Comparison of ENCODE assay signal across 32 mouse cellular contexts in genomic region chr6:146759027-146759426, GRCm38 (mm10). TPM values are rescaled to one million over a fixed set of nuclear protein-coding genes. Genes with fewer than 3 reads are reported as not detected.
A peak's percentile ranks its signal among the peaks of the same experiment; 100 is the strongest.
DNase-seq lines count a peak whose midpoint lies in the region; ATAC-seq and TF ChIP-seq lines count a peak whose summit lies in the region.
"Had no signal": no experiment of that assay in that cellular context is flagged by ENCODE, and none has a peak within 500 bp of the region (broad histone marks: within the 10 kb centered on the region; RNA-seq: fewer than 3 reads in every experiment).

No protein-coding gene starts in this region.

- peaks cover 6% of the 10 kb centered on the region; the same call in 1 of the 2 replicates for H3K79me2 ChIP-seq in macrophage (ENCODE audit: inconsistent target)

- H3K4me3 ChIP-seq in heart, embryonic 12.5 days: no peak overlapping the region
- H3K4me3 ChIP-seq in bone marrow macrophage, adult 2 months (ENCODE audit: insufficient read depth, low read length): no peak overlapping the region
- H3K4me3 ChIP-seq in macrophage (ENCODE audit: inconsistent target): no peak overlapping the region
- H3K4me3 ChIP-seq in left cerebral cortex, adult 2 months: no peak overlapping the region
- H3K4me3 ChIP-seq: embryonic facial prominence, embryonic 10.5 days; embryonic facial prominence, embryonic 15.5 days; forebrain, embryonic 12.5 days; kidney, embryonic 15.5 days; layer of hippocampus, adult 2 months; limb, embryonic 10.5 days; limb, embryonic 15.5 days; liver, embryonic 13.5 days; midbrain, embryonic 10.5 days; midbrain, embryonic 15.5 days; stomach, embryonic 15.5 days had no signal

- no peaks in the 10 kb centered on the region for H3K27me3 ChIP-seq in heart, embryonic 12.5 days (replicated peaks)
- H3K27me3 ChIP-seq: embryonic facial prominence, embryonic 15.5 days; forebrain, embryonic 12.5 days; kidney, embryonic 15.5 days; limb, embryonic 15.5 days; liver, embryonic 13.5 days; midbrain, embryonic 15.5 days; Patski; stomach, embryonic 15.5 days had no signal

- H3K4me2 ChIP-seq in heart, embryonic 12.5 days: no peak overlapping the region
- H3K4me2 ChIP-seq: embryonic facial prominence, embryonic 15.5 days; forebrain, embryonic 12.5 days; hindbrain, embryonic 14.5 days; kidney, embryonic 15.5 days; limb, embryonic 15.5 days; liver, embryonic 13.5 days; midbrain, embryonic 15.5 days; stomach, embryonic 15.5 days had no signal

- peaks cover 32% of the 10 kb centered on the region for H3K4me1 ChIP-seq in heart, embryonic 12.5 days (replicated peaks)
- peaks cover 47% of the 10 kb centered on the region for H3K4me1 ChIP-seq in bone marrow macrophage, adult 2 months (ENCODE audit: control insufficient read depth, insufficient read depth, low read length)
- H3K4me1 ChIP-seq: kidney, embryonic 15.5 days had no signal

- WGBS in heart, embryonic 12.5 days: 91% methylated on average over 2 of the region's 2 CpGs
- WGBS in macrophage (ENCODE audit: missing documents): 6% methylated on average over 2 of the region's 2 CpGs

- TF ChIP-seq CTCF in bone marrow macrophage, adult 2 months (IDR thresholded peaks at IDR 0.05; ENCODE audit: low read depth, low read length): no peak
- no peak for TF ChIP-seq CTCF in left cerebral cortex, adult 2 months (IDR thresholded peaks at IDR 0.05)

- no peak for DNase-seq in heart, postnatal 4 days
- DNase-seq in left cerebral cortex, adult 2 months (ENCODE audit: extremely low spot score in 1 of 2, low spot score in 2 of 2): no peak
- DNase-seq in layer of hippocampus, adult 8-10 months (ENCODE audit: low spot score in 2 of 2): no peak
- no peak for DNase-seq in thymus, postnatal 4 days
- DNase-seq: adrenal gland, postnatal 10 days; cerebellum, adult 2 months; cerebellum, postnatal 14 days; forebrain, postnatal 0 days; gastrocnemius, postnatal 10 days; heart, postnatal 36 days; kidney, adult 11 months; kidney, postnatal 36 days; liver, embryonic 13.5 days; lung, adult 18-20 months; right cerebral cortex, postnatal 4 days had no signal

- 0 out of 2 replicates have a peak, but pooled peaks have one; percentile 9 for ATAC-seq in heart, embryonic 12.5 days (ENCODE audit: insufficient number of reproducible peaks, low FRiP score)
- ATAC-seq in neutrophil, adult 5-6 weeks (ENCODE audit: extremely low read depth, insufficient number of reproducible peaks, low FRiP score, poor library complexity, severe bottlenecking): peak; percentile 57
- ATAC-seq: forebrain, postnatal 0 days; midbrain, embryonic 15.5 days; Patski had no signal

- H3K27ac ChIP-seq in heart, embryonic 12.5 days (ENCODE audit: poor library complexity, severe bottlenecking): no peak overlapping the region
- H3K27ac ChIP-seq in bone marrow macrophage, adult 2 months (ENCODE audit: insufficient read depth, low read depth, low read length): peak overlapping the region; percentile 72
- 0 out of 2 replicates have a peak overlapping the region, but pooled peaks have one; percentile 13 for H3K27ac ChIP-seq in macrophage
- no peak overlapping the region for H3K27ac ChIP-seq in left cerebral cortex, adult 2 months
- H3K27ac ChIP-seq: embryonic facial prominence, embryonic 10.5 days; embryonic facial prominence, embryonic 15.5 days; forebrain, embryonic 12.5 days; hindbrain, embryonic 14.5 days; kidney, embryonic 15.5 days; layer of hippocampus, adult 2 months; limb, embryonic 10.5 days; limb, embryonic 15.5 days; liver, embryonic 13.5 days; midbrain, embryonic 10.5 days; midbrain, embryonic 15.5 days; stomach, embryonic 15.5 days had no signal

- no peak overlapping the region for H3K9ac ChIP-seq in heart, embryonic 12.5 days
- H3K9ac ChIP-seq: embryonic facial prominence, embryonic 15.5 days; forebrain, embryonic 12.5 days; forebrain, postnatal 0 days; hindbrain, embryonic 14.5 days; kidney, embryonic 15.5 days; limb, embryonic 15.5 days; liver, embryonic 13.5 days; midbrain, embryonic 15.5 days; stomach, embryonic 15.5 days had no signal

- no peak for TF ChIP-seq POLR2A in bone marrow macrophage, adult 2 months (IDR thresholded peaks at IDR 0.05; ENCODE audit: borderline replicate concordance, low read depth, low read length)

- intact Hi-C loops in left cerebral cortex, adult 2 months (cut with DNase I): no loop called here

- H3K36me3 ChIP-seq in heart, embryonic 12.5 days: peaks cover 27% of the 10 kb centered on the region
- no peaks in the 10 kb centered on the region for H3K36me3 ChIP-seq in macrophage (ENCODE audit: inconsistent target)
- H3K36me3 ChIP-seq: liver, embryonic 13.5 days; midbrain, embryonic 15.5 days had no signal

- H3K9me3 ChIP-seq in heart, embryonic 12.5 days (replicated peaks): no peaks in the 10 kb centered on the region
- H3K9me3 ChIP-seq: embryonic facial prominence, embryonic 10.5 days; embryonic facial prominence, embryonic 15.5 days; forebrain, embryonic 12.5 days; G1E; kidney, embryonic 15.5 days; limb, embryonic 10.5 days; limb, embryonic 15.5 days; liver, embryonic 13.5 days; midbrain, embryonic 10.5 days; midbrain, embryonic 15.5 days; stomach, embryonic 15.5 days had no signal

RNA-seq across cellular contexts. Expression of gene Stk38l, which starts 34.2 kb away (rescaled TPM):
- polyA plus RNA-seq in heart, embryonic 12.5 days (2016; fragmentation: Nextera tagmentation; extraction: Ambion mirVana): 50.6 and 52.7 TPM in 2 replicates
- total RNA-seq in heart, postnatal 4 days (2021): 10 to 100 TPM; 25.4 to 29.1 TPM
- polyA plus RNA-seq in bone marrow macrophage, adult 2 months (2012; ENCODE audit: insufficient read depth, insufficient read length, missing spikeins): 7.4 and 8.2 TPM in 2 replicates
- total RNA-seq in macrophage (2018; cell fraction: chromatin; rRNA removed): 10 to 100 TPM in 16 of 26 experiments, 1 to 10 TPM in 10; 5.4 to 26.2 (median 11.0) TPM
- total RNA-seq in macrophage (2018; cell fraction: cytosol; rRNA removed): 1 to 10 TPM; 3.0 to 6.6 (median 3.9) TPM
- total RNA-seq in macrophage (2018; cell fraction: nucleus; rRNA removed): 10 to 100 TPM in 9 of 26 experiments, 1 to 10 TPM in 17; 5.0 to 24.6 (median 9.2) TPM
- polyA plus RNA-seq in macrophage (2018): 2.7 to 4.0 TPM (median 3.3 TPM) in 3 replicates
- 11.8 and 13.4 TPM in 2 replicates for total RNA-seq in neutrophil, adult 5-6 weeks (2017)
- total RNA-seq in left cerebral cortex, adult 2 months (2021): 10 to 100 TPM; 25.7 to 26.3 TPM
- total RNA-seq in layer of hippocampus, adult 8-10 months (2022): 10 to 100 TPM; 23.6 to 29.2 (median 24.9) TPM

RNA-seq across cellular contexts. Expression of gene Arntl2, which starts 36.8 kb away (rescaled TPM):
- polyA plus RNA-seq in heart, embryonic 12.5 days (2016; fragmentation: Nextera tagmentation; extraction: Ambion mirVana): 3.1 and 3.5 TPM in 2 replicates
- total RNA-seq in heart, postnatal 4 days (2021): 1 to 10 TPM; 1.4 to 2.1 TPM
- polyA plus RNA-seq in bone marrow macrophage, adult 2 months (2012; ENCODE audit: insufficient read depth, insufficient read length, missing spikeins): 1.9 and 2.7 TPM in 2 replicates
- 1 to 10 TPM in 15 of 26 experiments, under 1 TPM in 9, not detected in 2; 0.41 to 6.0 (median 1.4) TPM for total RNA-seq in macrophage (2018; cell fraction: chromatin; rRNA removed)
- total RNA-seq in macrophage (2018; cell fraction: cytosol; rRNA removed): under 1 TPM in 17 of 26 experiments, not detected in 9; 0.03 to 0.27 (median 0.13) TPM
- 1 to 10 TPM in 9 of 26 experiments, under 1 TPM in 11, not detected in 6; 0.16 to 9.1 (median 0.79) TPM for total RNA-seq in macrophage (2018; cell fraction: nucleus; rRNA removed)
- 0.07 to 0.25 TPM in 2 of 3 replicates, not detected in the other for polyA plus RNA-seq in macrophage (2018)
- total RNA-seq in neutrophil, adult 5-6 weeks (2017): 0.93 TPM in 1 of 2 replicates, not detected in the other
- 10 to 100 TPM in 1 of 2 experiments, 1 to 10 TPM in 1; 8.2 to 10.2 TPM for total RNA-seq in left cerebral cortex, adult 2 months (2021)
- 10 to 100 TPM in 2 of 4 experiments, 1 to 10 TPM in 2; 8.9 to 16.6 (median 11.0) TPM for total RNA-seq in layer of hippocampus, adult 8-10 months (2022)
- total RNA-seq: G1E had no signal
- polyA plus RNA-seq: G1E had no signal

Comparison
In these comparisons a context has a peak if more than half of its experiments do, and no peak if none do; other contexts are left out.
1. H3K27ac ChIP-seq: peak in bone marrow macrophage, adult 2 months (single experiment) and macrophage (single experiment); none in heart, embryonic 12.5 days (single experiment) and left cerebral cortex, adult 2 months (single experiment).